Mouse (Mus musculus) effector memory CD4-positive, alpha-beta T cell, adult 7 months (primary cell): ENCODE measurements around the gene Thyn1. TPM values are rescaled to one million over a fixed set of nuclear protein-coding genes. Genes with fewer than 3 reads are reported as not detected.

Source experiments
- polyA plus RNA-seq: library from polyadenylated mRNA; unstranded; fragments of 100-300 nt; shearing (Covaris generic); gene quantifications from one replicate; pipeline ENCODE4 v1.2.1, GENCODE M21; 2017

Thyn1 gene
- 46.2 TPM for polyA plus RNA-seq

DNA sequence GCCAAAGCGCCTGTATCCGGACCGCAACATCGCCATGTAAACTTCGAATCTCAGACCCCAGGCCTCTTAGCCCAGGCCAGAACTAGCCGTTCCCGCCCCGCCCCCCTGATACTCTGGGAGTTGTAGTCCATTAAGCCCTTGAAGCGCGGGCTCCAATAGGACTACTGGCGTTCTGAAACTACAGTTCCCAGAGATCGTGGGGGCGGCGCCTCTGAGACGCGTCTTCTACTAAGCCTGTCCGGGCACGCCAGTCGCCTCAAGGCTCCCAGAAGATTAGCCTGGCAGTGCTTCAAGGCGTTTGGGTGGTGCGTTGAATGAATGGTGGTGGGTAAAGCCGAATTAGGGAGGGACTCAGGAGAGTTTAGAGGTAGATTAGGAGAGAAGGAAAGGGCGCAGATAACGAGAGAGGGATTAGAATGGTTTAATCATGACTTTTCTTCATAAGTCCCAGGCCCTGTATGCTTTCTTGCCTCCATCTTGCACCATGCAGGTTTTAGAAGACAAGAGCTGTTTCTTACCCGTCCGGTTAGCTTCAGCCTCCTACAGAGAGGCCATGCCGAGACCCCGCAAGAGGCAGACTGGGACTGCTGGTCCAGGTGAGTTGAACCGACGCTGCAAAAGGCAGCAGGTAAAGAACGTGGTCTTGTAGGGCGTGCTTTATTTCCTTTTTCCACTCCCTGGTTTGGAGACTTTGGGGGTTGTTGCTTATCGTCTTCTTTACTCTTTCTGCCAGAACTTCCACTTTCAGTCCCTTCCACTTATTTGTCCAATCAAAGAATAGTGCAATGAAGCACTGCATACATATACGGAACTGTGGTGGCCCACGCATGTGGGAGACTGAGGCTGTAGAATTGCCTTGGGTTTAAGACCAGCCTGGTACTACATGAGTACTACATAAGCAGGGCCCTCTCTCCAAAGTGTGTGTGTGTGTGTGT is at the start of gene Thyn1, which contains the start of gene Acad8:
Thyn1 (plus strand) TSS at position 250 of the 935 bp plus-strand sequence.
Acad8 (minus strand) TSS at position 106 of the 935 bp plus-strand sequence.

DNA sequence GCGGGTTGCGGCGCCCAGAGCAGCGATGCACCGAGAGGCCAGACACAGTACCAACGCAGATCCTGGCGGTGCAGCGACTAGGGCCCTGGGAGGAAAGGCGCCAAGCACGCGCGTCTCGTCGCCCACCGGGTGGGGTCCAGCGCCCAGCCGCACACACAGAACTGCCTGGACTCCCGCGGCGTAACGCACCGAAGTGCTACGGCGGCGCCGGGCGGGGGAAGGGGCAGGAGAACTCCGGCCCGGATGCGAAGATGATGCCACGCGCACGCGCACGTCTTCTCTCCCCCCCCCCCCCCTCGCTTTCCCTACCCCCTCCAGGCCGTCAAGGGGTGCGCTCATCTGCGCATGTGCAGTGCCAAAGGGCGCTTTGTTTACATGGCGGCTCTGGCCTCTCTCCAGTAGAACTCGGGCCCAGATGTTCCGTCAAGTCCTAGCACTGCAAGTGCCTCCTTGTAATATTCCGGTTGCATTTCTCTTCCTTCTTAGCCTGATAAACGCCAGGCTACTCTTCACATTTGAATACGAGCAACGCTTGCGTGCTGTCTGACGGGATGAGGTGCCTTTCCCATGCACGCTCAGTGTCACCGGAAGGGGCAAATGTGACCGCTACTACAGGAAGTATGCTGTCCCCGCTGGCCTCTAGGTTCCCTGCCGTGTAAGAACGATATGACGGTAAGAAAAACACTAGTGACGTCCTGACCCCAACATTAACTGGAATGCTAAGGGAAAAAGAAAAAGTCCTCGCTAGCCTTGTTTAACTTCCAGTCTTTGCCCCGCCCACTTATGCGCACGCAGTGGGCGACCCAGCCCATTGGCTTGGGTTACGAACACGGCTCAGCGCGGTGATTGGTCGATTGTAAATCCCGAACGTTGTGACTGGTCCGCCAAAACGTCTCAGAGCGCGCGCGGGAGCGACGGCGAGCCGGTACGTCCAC is 30.6 kb downstream of the Thyn1 start, which contains the start of the genes Vps26b and Ncapd3:
Vps26b (minus strand) TSS at position 238 of the 935 bp plus-strand sequence.
Ncapd3 (plus strand) TSS at position 348 of the 935 bp plus-strand sequence.

Other genes starting within 250 kb of the Thyn1 start
- gene Glb1l2, start 193.2 kb upstream of the Thyn1 start, polyA plus RNA-seq, result not detected
- gene Glb1l3, start 138.8 kb upstream of the Thyn1 start, polyA plus RNA-seq, result 0.15 TPM
- not detected for gene Gm1110, start 76.6 kb upstream of the Thyn1 start, polyA plus RNA-seq
- 25.0 TPM for gene Acad8, start 144 bp upstream of the Thyn1 start, polyA plus RNA-seq
- gene Vps26b, start 30.4 kb downstream of the Thyn1 start, polyA plus RNA-seq, result 50.4 TPM
- 28.5 TPM for gene Ncapd3, start 30.5 kb downstream of the Thyn1 start, polyA plus RNA-seq
- not detected for gene Jam3, start 155.7 kb downstream of the Thyn1 start, polyA plus RNA-seq